Mouse (Mus musculus): ENCODE data around the gene Glod4.

Glod4 gene

DNA sequence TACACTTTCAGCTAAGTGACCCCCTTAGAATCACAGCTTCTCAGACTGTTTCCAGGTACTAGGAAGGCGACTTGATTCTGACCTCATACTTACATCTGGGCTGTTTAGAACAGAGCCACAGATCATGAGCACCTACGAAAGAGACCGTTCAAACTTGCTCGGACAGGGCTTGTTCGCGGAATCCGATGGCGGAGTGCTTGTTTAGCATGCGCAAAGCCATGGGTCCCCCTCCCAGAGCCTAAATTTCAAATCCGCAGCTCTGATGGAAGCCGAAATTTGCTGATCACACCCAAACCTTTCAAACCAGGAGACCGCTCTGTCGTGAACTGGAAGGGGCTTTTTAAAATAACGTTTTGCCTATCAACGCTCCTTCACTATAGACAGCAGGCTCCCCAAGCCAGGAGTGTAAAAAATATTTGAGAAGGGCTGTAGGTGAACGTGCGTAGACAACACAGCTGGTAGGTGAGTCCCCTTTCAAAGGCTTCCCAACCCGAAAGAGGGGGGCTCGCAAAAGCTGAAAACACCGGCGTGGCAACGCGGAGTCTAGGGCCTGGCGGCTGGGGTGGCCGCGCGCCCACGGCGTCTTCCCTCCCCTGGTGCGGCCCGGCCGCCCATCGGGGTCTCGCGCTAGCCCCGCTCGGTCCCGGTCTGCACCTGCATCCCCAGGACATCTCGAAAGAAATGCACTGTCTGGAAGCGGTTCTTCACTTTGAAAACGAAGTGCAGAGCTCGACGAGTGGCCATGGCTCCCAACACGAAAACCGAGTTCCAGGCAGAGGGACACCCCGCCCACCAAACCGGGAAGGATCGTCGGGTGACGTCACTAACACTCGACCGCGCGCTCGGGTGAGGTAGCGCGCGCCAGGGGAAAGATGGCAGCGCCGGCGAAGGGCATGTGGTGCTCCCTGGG lies at the start of gene Glod4, which contains the start of gene Mrm3:
Gene Glod4 (minus strand): TSS at position 825 of the 910 bp plus-strand sequence.
Gene Mrm3 (plus strand): TSS at position 815 of the 910 bp plus-strand sequence.
- peak; percentile 94 to 96 for DNase-seq

DNA sequence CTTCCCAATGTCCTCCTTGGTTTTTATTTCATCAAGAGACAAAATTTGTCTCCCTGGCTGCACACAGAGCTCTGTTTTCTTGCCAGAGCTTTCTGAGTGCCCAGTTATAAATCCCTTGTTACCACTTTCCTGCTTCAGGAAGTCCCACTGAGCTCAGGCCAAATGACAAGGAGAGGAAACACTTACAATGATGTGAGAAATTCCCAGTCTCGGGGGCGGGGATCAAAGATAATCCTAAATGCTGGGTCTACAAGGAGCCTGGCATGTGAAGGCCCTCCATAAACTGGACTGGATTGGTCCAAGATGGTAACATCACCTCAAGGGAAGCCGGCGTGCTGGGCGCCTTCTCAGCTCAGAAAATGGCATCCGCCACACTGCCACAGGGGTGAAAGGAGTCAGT lies 49.3 kb upstream of the Glod4 start:
- peak; percentile 48 to 49 for DNase-seq

DNA sequence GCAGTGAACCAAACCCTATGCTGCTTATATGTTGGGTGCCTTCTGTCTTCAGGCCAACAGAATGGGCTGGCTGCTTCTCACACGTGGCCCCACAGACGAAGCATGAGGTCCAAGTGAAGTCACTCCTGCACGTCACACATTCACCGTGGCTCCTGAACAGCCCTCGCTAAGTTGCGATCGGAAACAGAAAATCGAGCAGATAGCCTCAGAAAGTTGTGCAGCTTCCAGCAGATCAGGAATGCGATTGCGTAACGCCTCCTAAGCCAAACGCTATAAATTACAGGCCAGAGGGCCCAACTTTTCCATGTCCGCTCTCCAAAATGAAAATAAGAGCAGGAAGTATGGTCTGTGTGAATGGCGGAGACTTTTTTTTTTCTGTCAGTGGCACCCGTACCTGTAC lies 48.9 kb upstream of the Glod4 start:
- DNase-seq: peak in 1 of 2 experiments; percentile 24

DNA sequence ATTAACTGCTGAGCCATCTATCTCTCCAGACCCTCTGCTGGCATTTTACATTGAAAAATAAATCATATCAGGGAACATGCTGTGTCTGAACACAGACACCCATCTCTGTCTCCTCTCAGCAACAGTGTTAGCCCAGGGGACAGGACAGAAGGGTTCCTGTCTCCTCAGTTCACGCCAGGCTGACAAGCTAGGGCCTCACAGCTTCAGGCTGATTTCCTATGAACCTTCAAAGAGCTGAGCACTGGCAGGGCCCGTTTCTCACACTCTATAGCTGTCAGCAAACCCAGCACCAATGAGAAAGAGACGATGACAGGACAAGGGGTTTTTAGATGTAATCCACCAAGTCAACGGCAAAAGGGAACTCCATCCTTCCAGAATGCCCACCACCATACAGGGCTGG lies 48.4 kb upstream of the Glod4 start:
- peak in 1 of 2 experiments; percentile 10 for DNase-seq

DNA sequence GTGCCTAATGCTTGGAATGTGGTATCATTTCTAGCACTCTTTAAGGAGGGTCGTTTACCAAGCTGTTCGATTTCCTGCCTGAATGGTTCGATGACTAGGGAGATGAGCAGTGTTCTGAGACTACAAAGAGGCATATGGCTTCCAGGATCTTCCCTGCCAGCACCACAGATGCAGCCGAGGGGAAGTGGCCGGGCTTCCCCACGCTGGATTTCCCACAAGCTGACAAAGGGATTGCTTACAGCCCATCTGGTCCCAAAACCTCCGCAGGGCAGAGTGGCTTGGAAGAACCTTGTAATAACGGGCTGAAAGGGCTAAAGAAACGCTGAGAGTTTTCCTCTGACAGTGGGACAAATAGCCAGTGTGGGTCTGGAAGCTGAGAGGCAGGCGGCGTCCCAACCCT lies 46.8 kb upstream of the Glod4 start:
- peak; percentile 89 to 90 for DNase-seq

DNA sequence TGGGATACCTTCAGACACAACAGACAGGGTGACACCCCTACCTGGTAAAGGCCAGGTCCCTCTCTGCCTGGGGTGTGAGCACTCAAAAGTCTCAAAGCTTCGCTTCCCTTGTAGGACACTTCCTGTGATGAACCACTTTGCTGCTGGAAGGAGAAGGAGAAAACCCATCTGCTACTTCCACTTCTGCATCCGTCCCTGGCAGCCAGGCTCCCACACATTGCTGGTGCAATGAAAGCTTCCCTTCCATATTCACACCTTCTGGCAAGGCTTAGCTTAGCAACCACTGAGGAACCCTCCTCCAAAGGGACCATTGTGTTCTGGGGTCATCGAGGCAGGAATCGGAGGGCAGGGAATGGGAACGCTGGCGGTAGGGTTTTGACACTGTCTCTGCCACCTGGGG lies 45.1 kb upstream of the Glod4 start:
- peak; percentile 47 to 56 for DNase-seq

DNA sequence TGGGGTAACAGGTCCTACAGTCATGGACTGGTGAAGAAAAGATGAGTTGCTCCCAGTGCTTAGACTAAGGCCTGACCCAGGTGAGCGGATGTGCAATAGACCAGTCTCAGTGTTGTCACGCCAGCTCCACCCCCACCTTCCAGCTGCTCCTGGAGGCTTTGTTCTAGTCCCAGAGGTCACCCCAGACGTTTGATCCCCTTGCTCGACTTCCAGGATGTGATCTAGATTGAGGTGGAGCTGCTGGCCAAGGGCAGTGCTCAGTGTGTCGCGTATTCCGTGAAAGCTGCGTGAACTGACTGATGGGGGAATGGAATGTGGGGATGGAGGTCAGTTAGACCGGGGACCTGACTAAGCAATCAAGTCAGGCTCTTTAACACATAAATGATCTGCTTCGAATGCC lies 43.8 kb upstream of the Glod4 start:
- DNase-seq: peak in 1 of 2 experiments; percentile 29

DNA sequence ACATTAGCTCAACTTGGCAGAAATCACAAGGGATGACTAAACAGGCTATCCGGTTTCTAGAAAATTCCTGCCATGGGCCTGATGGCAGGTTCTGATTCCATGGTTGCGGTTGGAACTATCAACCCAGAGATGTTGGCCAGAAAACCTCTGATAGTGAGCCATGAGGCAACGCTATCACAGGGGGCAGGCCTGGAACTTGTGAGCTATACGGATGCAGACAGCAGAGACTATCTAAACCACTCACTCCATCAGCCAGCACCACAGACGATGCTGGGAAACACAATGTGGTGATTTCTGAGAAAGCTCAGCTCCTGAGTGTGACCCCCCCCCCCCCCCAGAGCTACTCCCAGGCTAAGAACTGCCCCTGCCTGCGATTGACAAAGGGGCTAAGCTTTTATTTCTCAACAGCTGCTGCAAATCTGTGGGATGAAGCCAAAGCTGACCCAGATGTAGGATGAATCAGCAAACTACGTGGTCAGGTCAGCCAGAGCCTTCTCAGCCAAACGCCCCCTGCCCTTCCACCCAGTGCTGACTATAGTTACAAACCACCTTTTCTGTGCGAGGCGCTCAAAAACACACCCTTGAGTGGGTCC lies 43.1 kb upstream of the Glod4 start:
- DNase-seq: peak in 1 of 2 experiments; percentile 21

DNA sequence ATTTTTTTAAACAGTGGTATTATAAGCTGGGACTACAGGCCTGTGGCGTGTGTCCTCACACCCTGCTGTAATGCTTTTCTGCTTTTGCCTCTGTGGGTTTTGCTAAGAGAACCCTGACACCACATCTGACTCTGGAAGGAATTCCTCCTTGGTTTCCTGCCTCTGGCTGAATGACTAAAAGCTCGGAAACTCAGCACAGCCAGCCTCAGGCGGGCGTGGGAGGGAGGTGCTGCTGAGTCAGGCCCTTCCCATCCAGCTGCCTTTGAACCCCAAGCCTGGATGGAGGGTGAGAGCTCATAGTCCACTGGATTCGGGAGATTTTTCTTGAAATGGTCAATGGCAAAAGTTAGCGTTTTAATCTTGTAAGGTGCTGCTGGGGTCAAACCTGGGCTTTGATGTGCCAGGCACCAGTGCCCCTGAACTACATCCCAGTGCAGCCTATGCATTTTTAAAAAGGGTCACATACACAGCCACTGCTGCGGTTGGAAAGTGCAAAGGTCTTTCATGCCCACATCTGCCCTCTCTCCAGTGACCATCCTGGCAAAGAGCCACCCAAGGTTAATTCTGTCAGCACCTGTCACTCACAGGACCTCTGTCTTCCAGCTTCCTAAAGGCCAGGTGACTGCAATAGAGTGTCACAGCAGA lies 42.0 kb upstream of the Glod4 start:
- DNase-seq: peak in 1 of 2 experiments; percentile 12

DNA sequence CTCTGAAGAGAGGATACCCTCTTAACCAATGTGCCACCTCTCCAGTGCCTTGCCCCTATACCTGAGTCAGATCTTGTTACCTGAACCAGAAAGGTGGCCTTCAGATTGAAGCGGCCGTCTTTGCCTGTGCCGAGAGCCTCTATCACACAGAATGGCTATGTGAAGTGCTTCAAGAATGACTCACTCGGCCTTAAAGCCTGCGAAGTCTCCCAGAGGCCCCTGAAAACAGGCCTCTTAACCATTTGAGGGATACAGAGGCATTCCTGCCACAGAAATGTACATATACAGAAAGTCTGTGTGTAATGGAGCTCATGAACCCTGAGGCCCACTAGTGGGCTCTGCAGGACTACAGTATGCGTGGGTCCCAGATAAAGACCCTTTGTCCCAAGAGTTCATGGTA lies 40.3 kb upstream of the Glod4 start:
- DNase-seq: no peak

DNA sequence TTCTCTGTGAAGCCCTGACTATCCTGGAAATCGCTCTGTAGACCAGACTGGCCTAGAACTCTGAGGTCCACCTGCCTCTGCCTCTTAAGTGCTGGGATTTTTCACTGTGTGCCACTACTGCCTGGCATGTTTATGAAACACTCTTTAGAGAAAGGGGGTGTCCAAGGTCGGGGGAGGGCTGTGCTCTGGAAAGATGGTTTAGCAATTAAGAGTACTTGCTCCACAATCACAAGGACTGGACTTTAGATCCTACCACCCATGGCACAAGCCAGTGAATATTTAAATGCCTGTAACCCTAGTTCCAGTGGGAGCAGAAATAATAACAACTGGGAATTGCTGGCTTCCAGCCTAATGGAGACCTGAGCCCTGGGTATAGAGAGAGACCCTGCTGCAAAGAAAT lies 36.4 kb upstream of the Glod4 start:
- peak in 1 of 2 experiments; percentile 5 for DNase-seq

DNA sequence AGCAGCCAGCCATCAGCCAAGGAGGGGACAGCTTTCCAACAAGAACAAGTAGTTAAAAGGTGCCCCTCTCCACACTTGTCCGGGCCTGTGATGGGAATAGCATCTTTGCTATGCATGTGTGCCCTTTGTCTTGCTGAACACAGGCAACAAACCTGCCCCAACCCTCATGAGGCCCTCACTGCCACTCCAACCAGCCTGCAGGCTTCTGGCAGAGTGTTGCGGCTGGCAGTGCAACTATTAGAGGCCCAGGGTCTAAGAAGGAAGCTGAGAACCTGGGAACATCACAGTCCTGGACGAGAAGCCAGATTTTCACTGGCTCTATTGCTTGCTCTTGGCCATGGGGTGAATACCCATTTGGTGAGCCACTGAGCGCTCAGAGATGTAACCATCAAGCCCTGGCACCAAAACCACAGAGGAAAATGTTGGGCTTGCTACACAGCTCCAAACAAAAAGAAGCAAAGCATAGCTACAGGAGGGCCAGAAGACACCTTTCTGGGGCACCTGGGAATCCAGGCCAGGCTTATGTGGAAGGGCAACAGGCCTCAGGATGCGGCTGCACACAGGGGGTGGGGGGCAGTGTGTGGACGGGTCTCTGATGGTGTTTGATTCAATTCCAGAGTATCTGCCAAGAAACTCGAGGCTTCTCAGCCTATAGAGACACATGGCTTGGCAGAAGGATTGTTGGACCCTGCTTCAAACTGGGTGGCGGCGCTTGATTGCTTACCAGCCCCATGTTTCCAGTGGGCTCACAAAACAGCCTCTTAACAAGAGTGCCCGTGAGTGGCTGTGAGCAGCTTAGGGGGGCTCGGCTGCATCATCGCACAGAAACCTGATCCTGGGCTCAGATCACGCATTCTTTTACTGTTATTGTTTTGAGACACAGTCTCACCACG lies 35.7 kb upstream of the Glod4 start:
- DNase-seq: peak; percentile 47 to 49

DNA sequence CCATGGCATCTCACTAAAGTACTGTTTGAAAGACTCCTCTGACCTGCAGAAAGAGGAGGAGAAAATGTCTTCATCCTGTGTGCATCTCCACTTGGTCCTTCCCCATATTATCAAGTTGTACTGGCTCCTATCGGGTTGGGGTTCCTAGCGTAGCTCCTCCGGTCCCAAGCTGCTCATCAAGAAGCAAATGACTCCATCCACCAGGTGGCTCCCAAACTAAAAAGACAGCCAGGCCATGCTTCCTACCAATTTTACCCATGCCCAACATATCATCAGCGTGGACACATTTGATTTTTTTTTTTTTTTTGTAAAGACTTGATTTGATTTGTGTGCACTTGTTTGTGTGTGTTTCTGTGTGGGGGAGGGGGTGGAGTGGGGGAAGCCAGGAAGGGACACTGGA lies 28.9 kb upstream of the Glod4 start:
- peak; percentile 67 to 77 for DNase-seq

DNA sequence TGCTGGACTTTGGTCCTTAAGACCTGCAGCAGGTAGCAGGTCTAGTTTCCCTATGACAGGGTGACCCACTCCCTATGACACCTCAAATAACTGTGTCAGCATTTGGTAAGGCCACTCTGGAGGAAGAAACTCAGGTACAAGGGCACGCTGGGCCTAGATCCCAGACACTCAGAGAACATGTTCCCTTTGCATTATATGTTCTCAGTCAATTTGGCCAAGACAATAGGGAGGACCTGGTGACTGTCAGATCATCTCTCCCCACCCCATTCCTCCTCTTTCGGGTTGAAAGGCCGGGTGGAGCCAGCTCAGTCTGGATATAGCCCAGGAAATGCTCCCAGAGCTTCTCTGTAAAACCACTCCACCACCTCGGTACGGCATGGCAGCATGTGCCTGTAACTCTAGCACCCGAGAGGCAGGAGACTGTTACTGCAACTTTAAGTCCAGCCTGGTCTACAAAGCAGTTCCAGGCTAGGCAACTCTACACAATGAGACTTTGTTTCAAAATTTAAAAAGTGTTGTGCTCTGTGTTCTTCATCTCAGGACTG lies 25.1 kb upstream of the Glod4 start:
- no peak for DNase-seq

DNA sequence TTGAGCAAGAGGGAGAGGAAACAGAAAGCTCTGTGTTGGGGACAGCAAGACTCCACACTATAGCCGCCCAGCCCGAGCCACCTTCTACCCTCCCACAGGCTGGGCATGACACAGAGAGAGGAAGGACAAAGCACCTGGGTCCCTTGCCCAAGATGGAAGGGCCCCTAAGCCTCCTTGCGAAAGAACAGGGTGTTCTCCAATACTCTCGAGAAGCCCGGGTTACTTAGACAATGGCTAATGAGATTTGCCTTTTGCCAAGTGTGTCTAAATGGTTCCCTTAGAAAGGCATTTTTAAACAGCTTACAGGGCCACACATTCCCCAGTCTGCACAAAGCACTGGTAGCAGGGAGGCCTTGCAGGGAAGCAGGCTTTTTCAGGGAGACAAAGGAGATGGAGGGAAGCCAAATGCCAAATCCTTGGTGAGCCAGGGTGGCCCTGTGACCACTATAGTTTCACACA lies 24.5 kb upstream of the Glod4 start:
- DNase-seq: no peak

DNA sequence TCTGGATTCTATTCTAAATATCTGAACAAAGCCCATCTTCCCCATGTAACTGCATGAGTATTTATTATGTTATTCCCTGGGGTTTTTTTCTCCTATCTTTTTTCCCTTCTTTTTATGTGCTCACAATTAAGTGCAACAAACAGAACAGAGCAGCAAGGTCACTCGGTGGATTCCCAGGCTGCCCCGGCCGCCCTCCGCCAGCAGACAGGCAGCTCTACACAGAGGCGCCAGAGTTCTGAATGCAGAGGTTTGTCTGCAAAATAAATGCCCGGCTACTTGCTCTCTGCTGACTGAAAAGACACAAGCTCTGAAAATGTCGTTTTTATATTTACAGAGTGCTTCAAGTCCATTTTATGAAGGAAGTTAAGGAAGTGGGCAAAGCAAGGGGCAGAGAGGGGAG lies 24.0 kb upstream of the Glod4 start:
- no peak for DNase-seq

DNA sequence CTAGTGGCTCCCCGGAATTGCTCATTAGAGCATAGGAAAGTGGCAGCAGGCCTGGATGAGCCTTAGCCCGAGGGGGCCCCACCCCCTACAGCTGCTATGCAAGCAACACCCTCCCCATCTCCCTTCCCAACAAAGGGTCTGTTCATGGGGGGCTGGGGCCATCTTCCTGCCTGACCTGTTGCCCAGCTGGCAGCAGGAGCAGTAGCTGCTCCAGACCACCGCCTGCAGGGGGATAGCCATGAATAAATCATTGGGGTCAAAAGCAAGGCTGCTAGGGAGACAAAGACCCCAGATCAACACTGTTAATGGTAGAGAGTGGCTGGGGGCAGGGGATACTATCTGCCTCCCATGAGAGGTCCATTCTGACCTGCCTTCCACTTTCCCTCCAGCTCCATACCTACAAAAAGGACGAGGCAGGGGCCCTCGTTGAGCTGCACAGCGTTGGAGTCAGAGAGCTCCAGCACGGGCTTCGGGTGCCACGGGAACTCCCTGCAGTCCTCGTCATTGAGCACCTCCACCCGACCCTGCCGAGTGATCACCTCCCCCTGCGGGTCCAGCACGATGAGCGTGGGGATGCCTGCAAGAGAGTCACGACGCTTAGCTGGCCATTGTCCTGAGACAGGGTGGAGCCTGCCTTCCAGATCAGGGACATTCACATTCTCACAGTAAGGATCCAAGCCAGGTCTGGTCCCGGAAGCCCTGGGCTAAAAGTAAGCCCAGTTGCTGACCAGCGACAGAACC lies 19.3 kb upstream of the Glod4 start:
- DNase-seq: peak; percentile 61 to 62

DNA sequence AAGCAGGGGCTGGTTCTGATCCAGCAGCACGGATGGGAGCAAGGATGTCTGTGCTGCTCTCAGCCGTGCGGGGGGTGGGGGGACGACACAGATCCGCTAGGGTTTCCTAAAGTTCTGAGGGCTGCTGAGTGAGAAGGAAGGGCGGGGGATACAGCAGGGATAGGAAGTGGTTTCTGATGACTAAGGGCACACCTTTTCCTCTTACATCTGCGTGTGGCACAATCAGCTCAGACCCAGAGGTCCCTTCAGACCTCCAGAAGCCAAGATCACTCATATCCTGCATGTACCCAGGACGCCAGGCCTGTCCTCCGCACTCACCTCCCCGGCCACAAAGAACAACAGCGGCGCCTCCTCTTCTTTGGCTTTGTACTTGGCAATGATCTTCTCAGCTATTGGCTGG lies 17.7 kb upstream of the Glod4 start:
- no peak for DNase-seq

DNA sequence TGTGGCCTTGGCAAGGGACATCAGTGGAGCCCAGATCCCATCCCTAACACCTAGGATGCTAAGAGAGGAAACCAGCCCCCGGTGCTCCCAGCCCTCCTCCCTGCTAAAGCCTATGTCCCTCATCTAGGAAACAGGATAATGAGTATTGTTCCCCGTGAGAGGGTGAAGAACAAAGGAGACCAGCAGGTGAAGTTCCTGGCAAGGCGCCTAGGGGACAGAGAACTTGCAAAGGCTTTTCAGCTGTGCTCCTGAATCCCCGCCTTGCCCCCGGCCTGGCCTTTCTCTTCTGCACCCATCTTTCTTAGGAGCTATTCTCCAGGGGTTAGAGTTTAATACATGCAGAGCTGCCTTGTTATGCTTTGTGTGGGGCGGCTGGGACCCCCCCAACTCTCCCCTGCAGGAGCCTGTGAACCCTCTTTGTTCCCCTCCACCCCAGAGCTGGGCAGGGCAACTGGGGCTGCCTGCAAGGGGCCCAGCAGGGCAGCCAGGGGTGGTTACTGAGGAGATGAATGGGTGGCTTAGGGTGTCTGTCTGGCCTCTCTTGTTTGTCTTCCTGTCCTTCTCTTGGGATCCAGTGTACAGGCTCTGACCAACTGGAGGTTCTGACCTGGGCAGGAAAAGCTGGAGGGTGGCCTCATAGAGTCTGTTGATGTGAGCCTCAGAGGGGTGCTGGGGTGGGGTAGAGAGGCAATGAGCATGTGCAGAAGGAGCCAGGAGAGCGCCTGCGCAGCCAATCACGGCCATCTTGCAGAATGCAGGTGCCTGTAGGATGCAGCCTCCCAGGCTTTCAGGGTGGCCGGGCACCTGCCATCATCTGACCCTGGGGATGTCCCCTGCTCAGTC lies 16.9 kb upstream of the Glod4 start:
- peak in 1 of 2 experiments; percentile 67 for DNase-seq

DNA sequence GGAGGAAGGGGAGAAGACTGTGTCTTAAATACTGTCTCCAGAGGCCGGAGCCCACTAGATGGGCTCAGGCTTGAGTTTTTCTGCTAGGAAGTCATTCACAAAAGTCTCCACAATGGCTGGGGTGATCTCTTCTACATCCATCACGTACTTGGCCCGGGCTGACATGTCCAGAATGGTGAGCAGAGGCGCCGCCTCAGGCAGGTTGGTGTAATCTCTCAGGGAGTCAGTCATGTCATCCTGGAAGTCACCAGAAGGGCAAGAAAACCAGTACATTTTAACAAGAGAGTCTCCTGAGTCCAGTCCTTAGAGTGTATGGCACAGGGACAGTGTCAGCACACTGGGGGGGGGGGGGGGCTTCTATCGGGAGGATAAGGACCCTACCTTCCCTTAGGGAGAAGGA lies 15.0 kb upstream of the Glod4 start:
- DNase-seq: no peak

Data from cerebellum, postnatal 25 days (tissue).